Comparison of ENCODE assay signal across 8 mouse cellular contexts in genomic region chr3:103916205-103916838, GRCm38 (mm10). TPM values are rescaled to one million over a fixed set of nuclear protein-coding genes. Genes with fewer than 3 reads are reported as not detected.
DNase-seq lines count a peak whose midpoint lies in the region; ATAC-seq and TF ChIP-seq lines count a peak whose summit lies in the region.

No protein-coding gene starts in this region.

- H3K27ac ChIP-seq in kidney, adult 2 months (ENCODE audit: insufficient read depth, low read depth, low read length): no peak overlapping the region
- H3K27ac ChIP-seq in bone marrow, adult 2 months (ENCODE audit: control insufficient read depth, insufficient read depth, low read depth, low read length, poor library complexity): no peak overlapping the region
- H3K27ac ChIP-seq in heart, embryonic 15.5 days: no peak overlapping the region
- no peak overlapping the region for H3K27ac ChIP-seq in lung, embryonic 16.5 days (ENCODE audit: low read length)
- H3K27ac ChIP-seq in stomach, embryonic 16.5 days (ENCODE audit: low read length): peak overlapping the region; percentile 13; the same call in 1 of the 2 replicates

- no peaks in the 10 kb centered on the region for H3K27me3 ChIP-seq in kidney, adult 2 months (replicated peaks; ENCODE audit: control insufficient read depth, insufficient read depth, low read length)
- H3K27me3 ChIP-seq in heart, embryonic 15.5 days: no peaks in the 10 kb centered on the region
- no peaks in the 10 kb centered on the region for H3K27me3 ChIP-seq in lung, embryonic 16.5 days (ENCODE audit: control insufficient read depth, insufficient read depth, low read depth, low read length)
- H3K27me3 ChIP-seq in stomach, embryonic 16.5 days (ENCODE audit: control insufficient read depth, insufficient read depth, low read length): no peaks in the 10 kb centered on the region

- TF ChIP-seq POLR2A in kidney, adult 2 months (IDR thresholded peaks at IDR 0.05; ENCODE audit: low read depth, low read length): no peak
- TF ChIP-seq POLR2A in bone marrow, adult 2 months (IDR thresholded peaks at IDR 0.05; ENCODE audit: borderline replicate concordance, control insufficient read depth, low read depth, low read length): no peak

- TF ChIP-seq CTCF in kidney, adult 2 months (conservative IDR thresholded peaks at IDR 0.05; ENCODE audit: insufficient read depth, insufficient read length, low read depth, low read length): no peak
- no peak for TF ChIP-seq CTCF in bone marrow, adult 2 months (IDR thresholded peaks at IDR 0.05; ENCODE audit: control insufficient read depth, insufficient read depth, low read length)

- DNase-seq in kidney, adult 2 months: peak; percentile 19
- DNase-seq in kidney, postnatal 10 days: no peak
- DNase-seq in c-Kit-positive CD71-positive TER-119-positive erythroid progenitor cells, embryonic 14.5 days (ENCODE audit: low spot score): no peak
- DNase-seq in layer of hippocampus, postnatal 14 days (ENCODE audit: low spot score in 2 of 2): no peak

- no peaks in the 10 kb centered on the region; the same call in 1 of the 2 replicates for H3K36me3 ChIP-seq in kidney, adult 2 months (ENCODE audit: control insufficient read depth, insufficient read depth, low read length)
- H3K36me3 ChIP-seq in heart, embryonic 15.5 days: 0 out of 2 replicates have a peak, but pooled peaks cover 2% of the 10 kb centered on the region
- no peaks in the 10 kb centered on the region; the same call in 1 of the 2 replicates for H3K36me3 ChIP-seq in lung, embryonic 16.5 days (ENCODE audit: control insufficient read depth, insufficient read depth, low read length)
- H3K36me3 ChIP-seq in stomach, embryonic 16.5 days (ENCODE audit: control insufficient read depth, insufficient read depth, low read length): no peaks in the 10 kb centered on the region

- 26% methylated on average over 5 of the region's 5 CpGs for WGBS in kidney, adult 2 months
- WGBS in bone marrow, adult 2 months: 2% methylated on average over 5 of the region's 5 CpGs
- 25% methylated on average over 5 of the region's 5 CpGs for WGBS in heart, embryonic 15.5 days
- WGBS in lung, embryonic 16.5 days: 29% methylated on average over 5 of the region's 5 CpGs
- 38% methylated on average over 5 of the region's 5 CpGs for WGBS in stomach, embryonic 16.5 days

- no peaks in the 10 kb centered on the region for H3K4me1 ChIP-seq in kidney, adult 2 months (ENCODE audit: control insufficient read depth, insufficient read depth, low read length)
- peaks cover 2% of the 10 kb centered on the region; the same call in 1 of the 2 replicates for H3K4me1 ChIP-seq in bone marrow, adult 2 months (ENCODE audit: control insufficient read depth, insufficient read depth, low read length)
- peaks cover 13% of the 10 kb centered on the region for H3K4me1 ChIP-seq in heart, embryonic 15.5 days (replicated peaks)
- H3K4me1 ChIP-seq in lung, embryonic 16.5 days (replicated peaks; ENCODE audit: control insufficient read depth, insufficient read depth, low read length): peaks cover 12% of the 10 kb centered on the region
- peaks cover 10% of the 10 kb centered on the region for H3K4me1 ChIP-seq in stomach, embryonic 16.5 days (ENCODE audit: control insufficient read depth, insufficient read depth, low read length)

- H3K4me2 ChIP-seq in heart, embryonic 15.5 days: peak overlapping the region; percentile 69
- H3K4me2 ChIP-seq in lung, embryonic 16.5 days (ENCODE audit: low read depth, low read length): peak overlapping the region; percentile 38
- peak overlapping the region; percentile 56 for H3K4me2 ChIP-seq in stomach, embryonic 16.5 days (ENCODE audit: low read depth, low read length)

- ATAC-seq in heart, embryonic 15.5 days (replicated peaks; ENCODE audit: insufficient number of reproducible peaks, insufficient read depth, low FRiP score, low read depth): no peak
- no peak for ATAC-seq in lung, embryonic 16.5 days (ENCODE audit: low read depth)
- no peak for ATAC-seq in stomach, embryonic 16.5 days (ENCODE audit: insufficient read depth, low FRiP score)

- H3K9me3 ChIP-seq in heart, embryonic 15.5 days (replicated peaks): no peaks in the 10 kb centered on the region
- no peaks in the 10 kb centered on the region for H3K9me3 ChIP-seq in lung, embryonic 16.5 days (ENCODE audit: control insufficient read depth, low read length)
- no peaks in the 10 kb centered on the region for H3K9me3 ChIP-seq in stomach, embryonic 16.5 days (replicated peaks; ENCODE audit: control insufficient read depth, low read length)

- H3K9ac ChIP-seq in heart, embryonic 15.5 days: peak overlapping the region; percentile 28
- H3K9ac ChIP-seq in lung, embryonic 16.5 days (ENCODE audit: low read length): peak overlapping the region; percentile 53
- H3K9ac ChIP-seq in stomach, embryonic 16.5 days (ENCODE audit: low read length): peak overlapping the region; percentile 53; the same call in 1 of the 2 replicates

- no peak overlapping the region for H3K4me3 ChIP-seq in kidney, adult 2 months (ENCODE audit: insufficient read depth, low read depth, low read length)
- H3K4me3 ChIP-seq in bone marrow, adult 2 months (replicated peaks; ENCODE audit: control insufficient read depth, low read depth, low read length): peak overlapping the region; percentile 14
- H3K4me3 ChIP-seq in heart, embryonic 15.5 days: peak overlapping the region; percentile 24
- H3K4me3 ChIP-seq in lung, embryonic 16.5 days (ENCODE audit: low read length): peak overlapping the region; percentile 26
- peak overlapping the region; percentile 28 for H3K4me3 ChIP-seq in stomach, embryonic 16.5 days (replicated peaks; ENCODE audit: low read length)

RNA-seq across cellular contexts. Expression of gene Rsbn1, which starts 2.4 kb away (rescaled TPM):
- polyA plus RNA-seq in kidney, adult 2 months (2012; rRNA removed): 2.4 and 2.5 TPM in 2 replicates
- 5.2 and 9.3 TPM in 2 replicates for polyA plus RNA-seq in bone marrow, adult 2 months (2011; ENCODE audit: insufficient read depth, insufficient read length, low replicate concordance, missing spikeins)
- 5.7 and 5.8 TPM in 2 replicates for polyA plus RNA-seq in heart, embryonic 15.5 days (2015; fragmentation: Nextera tagmentation; extraction: Ambion mirVana)
- 7.7 and 8.9 TPM in 2 replicates for polyA plus RNA-seq in lung, embryonic 16.5 days (2015; fragmentation: Nextera tagmentation; extraction: Ambion mirVana)
- 6.3 and 7.3 TPM in 2 replicates for polyA plus RNA-seq in stomach, embryonic 16.5 days (2015; fragmentation: Nextera tagmentation; extraction: Ambion mirVana)
- 10 to 100 TPM; 16.5 to 17.3 TPM for total RNA-seq in layer of hippocampus, postnatal 14 days (2021)

RNA-seq across cellular contexts. Expression of gene Phtf1, which starts 51.6 kb away (rescaled TPM):
- polyA plus RNA-seq in kidney, adult 2 months (2012; rRNA removed): 4.7 TPM in 2 replicates
- 15.1 and 23.1 TPM in 2 replicates for polyA plus RNA-seq in bone marrow, adult 2 months (2011; ENCODE audit: insufficient read depth, insufficient read length, low replicate concordance, missing spikeins)
- 12.8 and 18.2 TPM in 2 replicates for polyA plus RNA-seq in heart, embryonic 15.5 days (2015; fragmentation: Nextera tagmentation; extraction: Ambion mirVana)
- polyA plus RNA-seq in lung, embryonic 16.5 days (2015; fragmentation: Nextera tagmentation; extraction: Ambion mirVana): 23.1 and 24.3 TPM in 2 replicates
- 17.3 and 17.9 TPM in 2 replicates for polyA plus RNA-seq in stomach, embryonic 16.5 days (2015; fragmentation: Nextera tagmentation; extraction: Ambion mirVana)
- 10 to 100 TPM; 39.2 to 39.7 TPM for total RNA-seq in layer of hippocampus, postnatal 14 days (2021)

RNA-seq across cellular contexts. Expression of gene Ptpn22, which starts 56.7 kb away (rescaled TPM):
- polyA plus RNA-seq in kidney, adult 2 months (2012; rRNA removed): 1.8 and 2.3 TPM in 2 replicates
- 32.7 and 44.2 TPM in 2 replicates for polyA plus RNA-seq in bone marrow, adult 2 months (2011; ENCODE audit: insufficient read depth, insufficient read length, low replicate concordance, missing spikeins)
- polyA plus RNA-seq in heart, embryonic 15.5 days (2015; fragmentation: Nextera tagmentation; extraction: Ambion mirVana): 0.93 and 3.4 TPM in 2 replicates
- polyA plus RNA-seq in lung, embryonic 16.5 days (2015; fragmentation: Nextera tagmentation; extraction: Ambion mirVana): 1.4 and 3.1 TPM in 2 replicates
- 2.8 and 3.2 TPM in 2 replicates for polyA plus RNA-seq in stomach, embryonic 16.5 days (2015; fragmentation: Nextera tagmentation; extraction: Ambion mirVana)
- 1 to 10 TPM; 1.2 to 1.5 TPM for total RNA-seq in layer of hippocampus, postnatal 14 days (2021)
